Mouse (Mus musculus) R1 (cell line): Measurements from ENCODE around the gene Cdkl4.

Source experiments
- DNase-seq: peaks from one replicate; pipeline ENCODE4 v3.0.0-alpha.2; 2018; ENCODE audit warnings: low read depth, low spot score

Gene Cdkl4

GRCm38 (mm10) chr17:80480031-80480854, 97.4 kb downstream of the Cdkl4 start, which contains the start of gene Sos1:
Sos1 (minus strand) TSS chr17:80480453.
- DNase-seq, result peak; percentile 95

- peak; percentile 63 for DNase-seq
Measured at GRCm38 (mm10) chr17:80479295-80480030, 98.2 kb downstream of the Cdkl4 start.

- DNase-seq, result no peak
Measured at GRCm38 (mm10) chr17:80477679-80478078, 99.9 kb downstream of the Cdkl4 start.

DNA sequence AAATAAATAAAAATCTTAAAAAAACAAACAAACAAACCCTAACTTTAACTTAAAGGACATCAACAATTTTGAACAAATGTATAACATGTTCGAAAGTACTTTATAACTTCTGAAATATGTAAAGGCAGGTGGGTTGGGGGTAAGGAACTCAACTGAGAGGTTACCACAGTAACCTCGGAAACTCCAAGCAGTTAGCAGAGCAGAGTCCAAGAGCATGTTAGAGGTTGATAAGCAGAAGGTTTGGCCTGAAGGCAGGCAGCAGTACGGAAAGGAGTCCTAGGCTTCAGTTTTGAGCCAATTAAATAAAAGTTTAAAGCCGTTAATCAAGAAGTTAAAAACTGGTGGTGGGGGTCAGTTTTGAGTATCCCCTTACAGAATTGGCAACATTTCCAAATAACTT, 101.1 kb downstream of the Cdkl4 start:
- DNase-seq, result no peak
